Mouse (Mus musculus): ENCODE measurements around the gene Gm853. TPM values are rescaled to one million over a fixed set of nuclear protein-coding genes. Genes with fewer than 3 reads are reported as not detected.
A peak's percentile ranks its signal among the peaks of the same experiment; 100 is the strongest.

Gm853 gene
- polyA plus RNA-seq, 1 experiment: not detected

DNA sequence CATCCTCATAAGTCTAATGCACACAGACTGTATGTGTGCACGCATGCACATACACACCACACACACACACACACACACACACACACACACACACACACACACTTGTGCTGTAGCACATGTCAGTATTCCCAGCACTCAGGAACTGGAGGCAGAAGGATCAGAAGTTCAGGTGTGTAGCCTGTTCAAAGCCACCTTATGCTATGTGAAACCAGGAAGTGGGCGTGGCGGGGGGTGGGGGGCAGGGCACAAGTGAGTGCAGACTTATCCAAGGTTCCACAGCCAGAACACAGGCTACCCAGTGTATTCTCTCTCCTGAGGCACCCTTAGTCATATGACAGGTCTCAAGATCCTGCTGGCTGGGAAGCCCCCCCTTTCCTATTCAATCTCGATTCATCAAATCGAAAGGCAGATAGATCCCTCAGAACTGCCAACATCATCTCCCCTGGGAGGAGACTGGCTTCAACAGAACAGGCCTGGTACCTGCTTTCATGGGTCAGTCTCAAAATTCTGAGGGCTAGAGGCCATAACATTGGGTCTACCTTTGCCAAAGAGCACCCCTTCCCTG lies 46.0 kb downstream of the Gm853 start:
- no peak overlapping the region for H3K27ac ChIP-seq (ENCODE audit: insufficient read depth, low read length)
- no peaks in the 10 kb centered on the region for H3K27me3 ChIP-seq (ENCODE audit: control insufficient read depth, insufficient read depth, low read length, poor library complexity, severe bottlenecking)
- no peaks in the 10 kb centered on the region for H3K9me3 ChIP-seq (replicated peaks; ENCODE audit: control insufficient read depth, insufficient read depth, low read length, poor library complexity, severe bottlenecking)
- H3K9ac ChIP-seq (ENCODE audit: low read depth, poor library complexity, severe bottlenecking): no peak overlapping the region
- TF ChIP-seq EP300 (IDR thresholded peaks at IDR 0.05; ENCODE audit: insufficient read depth, low read depth, low read length) (no peak), POLR2A (IDR thresholded peaks at IDR 0.05; ENCODE audit: insufficient read depth, low read length) (no peak), CTCF (IDR thresholded peaks at IDR 0.05; ENCODE audit: low read depth, low read length) (no peak)
- no peaks in the 10 kb centered on the region for H3K36me3 ChIP-seq (ENCODE audit: control insufficient read depth, insufficient read depth, low read length, poor library complexity, severe bottlenecking)
- H3K4me3 ChIP-seq (ENCODE audit: low read depth, low read length): no peak overlapping the region
- peaks cover 11% of the 10 kb centered on the region for H3K4me1 ChIP-seq (ENCODE audit: control insufficient read depth, insufficient read depth, low read length)

- H3K27ac ChIP-seq (ENCODE audit: insufficient read depth, low read length): peak within 1 kb of the TSS; percentile 37; the same call in 1 of the 2 replicates
- H3K27me3 ChIP-seq (ENCODE audit: control insufficient read depth, insufficient read depth, low read length, poor library complexity, severe bottlenecking): no peaks in the 10 kb centered on the region
Observed at GRCm38 (mm10) chr4:130175072-130175711, 47.0 kb downstream of the Gm853 start, which contains the start of gene Tinagl1. Gene Tinagl1, minus strand, starts transcription at chr4:130175122.

DNA sequence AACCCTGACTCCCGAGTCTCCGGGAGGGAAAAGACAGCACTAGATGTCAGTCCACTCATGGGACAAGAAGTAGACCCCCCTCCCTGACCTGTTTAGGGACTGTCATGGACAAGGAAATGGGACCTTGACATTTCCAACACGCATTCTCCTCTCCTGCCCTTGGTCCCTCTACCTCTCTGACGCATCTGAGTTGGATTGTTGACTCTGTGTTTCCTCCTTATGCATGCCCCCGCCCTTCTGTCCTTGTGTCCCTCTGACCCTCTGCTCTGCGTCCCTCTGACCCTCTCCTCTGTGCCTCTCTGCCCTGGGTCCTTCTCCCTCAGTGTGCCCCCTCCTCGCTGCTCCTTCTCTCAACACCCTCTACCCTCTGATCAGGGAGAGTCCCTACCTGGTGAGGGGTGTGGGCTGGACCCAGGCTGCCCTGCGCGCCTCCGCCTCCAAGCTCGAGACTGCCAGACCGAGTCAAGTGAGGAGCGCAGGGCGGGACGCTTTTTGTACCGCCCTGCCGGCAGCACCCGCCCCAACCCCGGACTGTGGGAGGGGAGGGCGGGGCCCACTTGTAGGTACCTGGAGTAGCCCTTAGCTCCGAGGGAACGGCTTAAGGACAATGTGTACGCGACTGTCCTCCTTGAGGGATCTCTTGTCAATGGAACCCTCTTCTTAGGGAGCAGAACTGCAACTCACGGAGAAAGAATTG lies 47.7 kb downstream of the Gm853 start:
- H3K9me3 ChIP-seq (replicated peaks; ENCODE audit: control insufficient read depth, insufficient read depth, low read length, poor library complexity, severe bottlenecking): no peaks in the 10 kb centered on the region
- no peak overlapping the region for H3K9ac ChIP-seq (ENCODE audit: low read depth, poor library complexity, severe bottlenecking)
- peak overlapping the region; percentile 47 for H3K4me3 ChIP-seq (ENCODE audit: low read depth, low read length)
- H3K27ac ChIP-seq (ENCODE audit: insufficient read depth, low read length): peak overlapping the region; percentile 37; the same call in 1 of the 2 replicates
- TF ChIP-seq EP300 (IDR thresholded peaks at IDR 0.05; ENCODE audit: insufficient read depth, low read depth, low read length): peak; percentile 29; the same call in 1 of the 2 replicates
- no peak for TF ChIP-seq POLR2A (IDR thresholded peaks at IDR 0.05; ENCODE audit: insufficient read depth, low read length)
- H3K36me3 ChIP-seq (ENCODE audit: control insufficient read depth, insufficient read depth, low read length, poor library complexity, severe bottlenecking): no peaks in the 10 kb centered on the region
- H3K27me3 ChIP-seq (ENCODE audit: control insufficient read depth, insufficient read depth, low read length, poor library complexity, severe bottlenecking): no peaks in the 10 kb centered on the region
- peaks cover 11% of the 10 kb centered on the region for H3K4me1 ChIP-seq (ENCODE audit: control insufficient read depth, insufficient read depth, low read length)

More at GRCm38 (mm10) chr4:130175072-130175711, 47.0 kb downstream of the Gm853 start, which contains the start of gene Tinagl1:
- Histone ChIP-seq H3K9me3 (replicated peaks; ENCODE audit: control insufficient read depth, insufficient read depth, low read length, poor library complexity, severe bottlenecking) (no peaks in the 10 kb centered on the region), H3K4me1 (ENCODE audit: control insufficient read depth, insufficient read depth, low read length) (peaks cover 11% of the 10 kb centered on the region), H3K9ac (ENCODE audit: low read depth, poor library complexity, severe bottlenecking) (no peak within 1 kb of the TSS), H3K4me3 (ENCODE audit: low read depth, low read length) (peak within 1 kb of the TSS; percentile 47), H3K36me3 (ENCODE audit: control insufficient read depth, insufficient read depth, low read length, poor library complexity, severe bottlenecking) (no peaks in the 10 kb centered on the region)
- TF ChIP-seq CTCF (IDR thresholded peaks at IDR 0.05; ENCODE audit: low read depth, low read length) (no peak), POLR2A (IDR thresholded peaks at IDR 0.05; ENCODE audit: insufficient read depth, low read length) (no peak), EP300 (IDR thresholded peaks at IDR 0.05; ENCODE audit: insufficient read depth, low read depth, low read length) (0 out of 2 replicates have a peak, but pooled peaks have one; percentile 29)

DNA sequence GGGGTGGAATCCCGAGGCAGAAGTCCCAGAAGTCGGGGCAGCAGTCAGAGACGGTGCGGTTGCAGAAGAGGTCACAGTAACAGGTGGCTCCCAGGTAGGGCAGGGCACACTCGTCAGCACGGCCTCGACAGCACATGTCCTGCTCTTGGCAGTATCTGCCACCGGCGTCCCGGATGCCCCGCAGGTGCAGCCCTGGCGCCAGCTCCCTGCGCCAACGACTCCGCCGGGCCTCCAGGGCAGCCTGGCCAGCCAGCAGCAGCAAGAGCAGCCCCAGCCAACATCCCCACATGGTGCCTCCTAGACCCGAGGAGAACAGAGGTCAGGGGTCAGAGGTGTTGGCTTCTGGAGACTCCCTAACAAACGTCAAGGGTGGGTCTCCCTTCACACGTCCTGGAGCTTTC lies 48.3 kb downstream of the Gm853 start:
- TF ChIP-seq CTCF (IDR thresholded peaks at IDR 0.05; ENCODE audit: low read depth, low read length): no peak
- no peak for TF ChIP-seq POLR2A (IDR thresholded peaks at IDR 0.05; ENCODE audit: insufficient read depth, low read length)
- no peak for TF ChIP-seq EP300 (IDR thresholded peaks at IDR 0.05; ENCODE audit: insufficient read depth, low read depth, low read length)
- no peaks in the 10 kb centered on the region for H3K9me3 ChIP-seq (replicated peaks; ENCODE audit: control insufficient read depth, insufficient read depth, low read length, poor library complexity, severe bottlenecking)
- peaks cover 11% of the 10 kb centered on the region for H3K4me1 ChIP-seq (ENCODE audit: control insufficient read depth, insufficient read depth, low read length)
- no peaks in the 10 kb centered on the region for H3K36me3 ChIP-seq (ENCODE audit: control insufficient read depth, insufficient read depth, low read length, poor library complexity, severe bottlenecking)
- H3K27me3 ChIP-seq (ENCODE audit: control insufficient read depth, insufficient read depth, low read length, poor library complexity, severe bottlenecking): no peaks in the 10 kb centered on the region
- no peak overlapping the region for H3K9ac ChIP-seq (ENCODE audit: low read depth, poor library complexity, severe bottlenecking)
- H3K4me3 ChIP-seq (ENCODE audit: low read depth, low read length): 0 out of 2 replicates have a peak overlapping the region, but pooled peaks have one; percentile 0
- H3K27ac ChIP-seq (ENCODE audit: insufficient read depth, low read length): no peak overlapping the region

DNA sequence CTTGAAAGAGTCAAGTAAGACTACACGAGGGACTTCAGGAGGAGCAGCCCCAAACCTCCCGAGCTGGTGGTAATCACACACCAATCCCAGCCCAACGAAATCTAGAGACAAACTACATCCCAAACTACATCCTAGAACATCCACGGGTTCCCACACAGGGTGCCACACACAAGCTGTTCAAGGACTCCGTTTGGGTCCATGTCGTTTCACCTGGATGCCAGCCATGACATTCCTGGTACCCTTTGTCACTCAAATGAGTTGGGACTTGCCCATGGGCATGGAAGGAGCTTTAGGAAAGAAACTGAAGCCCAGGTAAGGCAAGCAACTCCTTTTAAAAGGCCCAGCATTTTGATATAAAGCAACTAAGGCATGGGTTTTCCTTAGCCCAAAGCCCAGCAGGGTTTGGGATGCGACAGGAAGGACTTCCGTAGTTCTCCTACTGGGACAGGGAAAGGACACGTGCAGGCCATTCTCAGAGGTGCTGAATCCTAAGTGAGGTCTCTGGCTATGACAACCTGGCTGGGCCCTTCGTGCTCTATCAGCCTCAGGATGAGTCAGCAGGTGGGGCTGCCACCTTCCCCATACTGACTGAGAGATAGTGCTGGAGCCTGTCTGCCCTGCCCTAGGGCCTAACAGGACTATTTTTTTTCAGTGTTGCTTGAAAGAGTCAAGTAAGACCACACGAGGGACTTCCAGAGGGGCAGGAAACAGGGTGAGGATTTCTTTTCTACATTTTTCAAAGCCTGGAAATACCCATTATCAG lies 49.0 kb downstream of the Gm853 start:
- Histone ChIP-seq H3K4me1 (ENCODE audit: control insufficient read depth, insufficient read depth, low read length) (peaks cover 11% of the 10 kb centered on the region), H3K27ac (ENCODE audit: insufficient read depth, low read length) (no peak overlapping the region), H3K9me3 (replicated peaks; ENCODE audit: control insufficient read depth, insufficient read depth, low read length, poor library complexity, severe bottlenecking) (no peaks in the 10 kb centered on the region), H3K9ac (ENCODE audit: low read depth, poor library complexity, severe bottlenecking) (no peak overlapping the region), H3K27me3 (ENCODE audit: control insufficient read depth, insufficient read depth, low read length, poor library complexity, severe bottlenecking) (no peaks in the 10 kb centered on the region), H3K4me3 (ENCODE audit: low read depth, low read length) (no peak overlapping the region), H3K36me3 (ENCODE audit: control insufficient read depth, insufficient read depth, low read length, poor library complexity, severe bottlenecking) (no peaks in the 10 kb centered on the region)
- TF ChIP-seq CTCF (IDR thresholded peaks at IDR 0.05; ENCODE audit: low read depth, low read length): no peak
- no peak for TF ChIP-seq EP300 (IDR thresholded peaks at IDR 0.05; ENCODE audit: insufficient read depth, low read depth, low read length)
- no peak for TF ChIP-seq POLR2A (IDR thresholded peaks at IDR 0.05; ENCODE audit: insufficient read depth, low read length)
